Mouse (Mus musculus) C2C12 (cell line): Measurements from ENCODE around the gene Gria3.

Source experiments
- CEBPB ChIP-seq: IDR thresholded peaks from one replicate; pipeline ENCODE4 v1.6.1; 2011; ENCODE audit warnings: low read depth, mild to moderate bottlenecking, control low read depth, moderate library complexity
- CTCF ChIP-seq: IDR thresholded peaks from one replicate; pipeline ENCODE4 v1.5.1; 2011; ENCODE audit not compliant: control insufficient read depth, insufficient read depth, insufficient read length
- USF1 ChIP-seq: IDR thresholded peaks from one replicate; pipeline ENCODE4 v1.6.1; 2011; ENCODE audit warnings: low read depth, mild to moderate bottlenecking, control low read depth, moderate library complexity

GRCm38 (mm10) chrX:41477486-41477885 is 76.8 kb downstream of the Gria3 start:
- TF ChIP-seq CEBPB = no peak
- TF ChIP-seq CTCF = no peak
- TF ChIP-seq USF1 = no peak
